Mouse (Mus musculus): ENCODE measurements around the gene Pbx4. TPM values are rescaled to one million over a fixed set of nuclear protein-coding genes. Genes with fewer than 3 reads are reported as not detected.

Pbx4 gene
- polyA plus RNA-seq, 1 experiment from 2014 or later, result 42.5 TPM

DNA sequence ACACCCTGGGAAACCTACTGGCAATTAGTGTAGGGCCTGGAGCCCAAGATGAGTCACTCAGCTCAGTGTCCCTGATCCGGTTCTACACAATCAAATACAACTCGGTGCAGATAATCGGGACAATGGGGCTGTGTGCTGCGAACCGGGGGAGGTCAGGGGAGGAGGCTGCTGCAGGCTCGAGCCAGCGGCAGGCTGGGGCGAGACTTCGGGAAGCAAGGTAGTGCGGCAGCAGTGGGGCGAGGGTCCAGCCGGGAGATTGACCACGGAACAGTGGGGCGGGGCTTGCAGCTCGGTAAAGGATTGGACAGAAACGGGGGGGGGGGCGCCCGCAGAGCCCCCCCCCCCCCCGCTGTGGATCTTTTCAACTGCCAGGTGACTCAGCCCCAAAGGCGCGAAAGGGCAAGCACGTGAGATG, 10.3 kb upstream of the Pbx4 start:
- peak; percentile 68 for DNase-seq (ENCODE audit: low spot score)
- ATAC-seq (ENCODE audit: low FRiP score), result peak; percentile 69
- Histone ChIP-seq H3K4me1 (replicated peaks; ENCODE audit: control insufficient read depth, insufficient read depth, low read length) (peaks cover 8% of the 10 kb centered on the region), H3K27ac (ENCODE audit: low read depth, low read length) (no peak overlapping the region), H3K27me3 (ENCODE audit: control insufficient read depth, insufficient read depth, low read length) (no peaks in the 10 kb centered on the region), H3K36me3 (ENCODE audit: control insufficient read depth, insufficient read depth, low read length) (0 out of 2 replicates have a peak, but pooled peaks cover 2% of the 10 kb centered on the region), H3K9ac (ENCODE audit: low read depth, low read length) (peak overlapping the region; percentile 77), H3K9me3 (ENCODE audit: control insufficient read depth, low read length) (no peaks in the 10 kb centered on the region), H3K4me3 (ENCODE audit: low read depth, low read length) (peak overlapping the region; percentile 57), H3K4me2 (replicated peaks; ENCODE audit: low read depth, low read length) (peak overlapping the region; percentile 92)
- WGBS, result 0% methylated on average over 15 of the region's 22 CpGs

DNA sequence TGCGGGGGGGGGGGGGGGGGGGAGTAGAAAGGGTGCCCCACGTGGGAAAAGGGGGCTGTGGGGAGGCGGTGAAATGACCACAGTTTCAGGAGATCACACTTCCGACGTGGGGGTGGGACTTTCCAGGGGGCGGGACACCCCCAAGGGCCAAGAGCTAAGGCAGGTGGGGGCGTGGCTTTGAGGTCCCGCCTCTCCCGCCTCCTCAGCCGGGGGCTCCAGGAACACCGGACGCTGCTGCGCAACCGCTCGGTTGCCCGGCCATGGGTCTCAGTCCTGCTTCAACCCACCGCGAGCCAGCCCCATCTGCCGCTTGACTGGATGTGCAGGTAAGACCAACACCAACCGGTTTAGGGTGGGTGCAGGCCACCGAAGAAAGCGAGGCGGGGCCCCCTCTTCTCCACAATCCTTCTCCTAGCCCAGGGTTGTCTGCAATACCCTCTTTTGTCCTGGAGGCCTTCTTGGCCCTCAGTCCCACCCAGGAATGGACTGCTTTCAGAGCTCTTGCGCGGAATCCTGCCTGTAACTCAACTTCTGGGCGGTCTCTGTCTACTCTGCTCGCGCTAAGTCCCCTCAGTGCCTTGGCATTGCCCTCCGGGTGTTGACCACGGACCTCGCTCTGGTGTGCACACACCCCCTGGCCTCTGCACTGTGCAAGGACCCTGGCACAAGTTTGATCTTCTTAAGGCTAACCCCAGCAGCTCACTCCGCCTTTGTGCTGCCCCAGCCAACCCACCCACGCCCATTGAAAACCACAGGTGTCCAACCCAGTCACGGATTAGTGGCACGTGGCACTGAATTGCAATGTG, 9.7 kb upstream of the Pbx4 start, which contains the start of gene Lpar2:
Gene Lpar2, plus strand, starts transcription at position 44 of the 806 bp plus-strand sequence.
- Histone ChIP-seq H3K4me2 (replicated peaks; ENCODE audit: low read depth, low read length) (peak within 1 kb of the TSS; percentile 92), H3K27me3 (ENCODE audit: control insufficient read depth, insufficient read depth, low read length) (no peaks in the 10 kb centered on the region), H3K27ac (ENCODE audit: low read depth, low read length) (peak within 1 kb of the TSS; percentile 54), H3K9me3 (ENCODE audit: control insufficient read depth, low read length) (no peaks in the 10 kb centered on the region), H3K36me3 (ENCODE audit: control insufficient read depth, insufficient read depth, low read length) (0 out of 2 replicates have a peak, but pooled peaks cover 2% of the 10 kb centered on the region), H3K4me1 (replicated peaks; ENCODE audit: control insufficient read depth, insufficient read depth, low read length) (peaks cover 8% of the 10 kb centered on the region), H3K9ac (ENCODE audit: low read depth, low read length) (peak within 1 kb of the TSS; percentile 77), H3K4me3 (ENCODE audit: low read depth, low read length) (peak within 1 kb of the TSS; percentile 57)
- WGBS, result 2% methylated on average over 32 of the region's 35 CpGs
- DNase-seq (ENCODE audit: low spot score), result peak; percentile 80
- ATAC-seq (ENCODE audit: low FRiP score), result peak; percentile 84

DNA sequence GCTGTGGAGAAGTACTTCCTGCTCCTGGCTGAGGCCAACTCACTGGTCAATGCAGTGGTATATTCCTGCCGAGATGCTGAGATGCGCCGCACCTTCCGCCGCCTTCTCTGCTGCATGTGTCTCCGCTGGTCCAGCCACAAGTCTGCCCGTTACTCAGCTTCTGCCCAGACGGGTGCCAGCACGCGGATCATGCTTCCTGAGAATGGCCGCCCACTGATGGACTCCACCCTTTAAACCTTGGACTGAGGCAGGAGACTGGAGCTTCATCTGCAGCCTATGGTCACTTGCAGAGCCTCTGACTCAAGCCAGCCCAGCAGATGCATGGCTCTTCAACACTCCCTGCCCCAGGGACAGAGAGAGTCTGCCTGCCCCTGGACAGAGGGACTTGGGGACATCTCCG, 5.9 kb upstream of the Pbx4 start:
- no peak for DNase-seq (ENCODE audit: low spot score)
- Histone ChIP-seq H3K27ac (ENCODE audit: low read depth, low read length) (no peak overlapping the region), H3K9me3 (ENCODE audit: control insufficient read depth, low read length) (no peaks in the 10 kb centered on the region), H3K27me3 (ENCODE audit: control insufficient read depth, insufficient read depth, low read length) (no peaks in the 10 kb centered on the region), H3K4me3 (ENCODE audit: low read depth, low read length) (no peak overlapping the region), H3K4me1 (replicated peaks; ENCODE audit: control insufficient read depth, insufficient read depth, low read length) (peaks cover 8% of the 10 kb centered on the region), H3K36me3 (ENCODE audit: control insufficient read depth, insufficient read depth, low read length) (0 out of 2 replicates have a peak, but pooled peaks cover 2% of the 10 kb centered on the region), H3K4me2 (replicated peaks; ENCODE audit: low read depth, low read length) (no peak overlapping the region), H3K9ac (ENCODE audit: low read depth, low read length) (no peak overlapping the region)
- WGBS, result 93% methylated on average over 12 of the region's 12 CpGs
- ATAC-seq (ENCODE audit: low FRiP score), result no peak

DNA sequence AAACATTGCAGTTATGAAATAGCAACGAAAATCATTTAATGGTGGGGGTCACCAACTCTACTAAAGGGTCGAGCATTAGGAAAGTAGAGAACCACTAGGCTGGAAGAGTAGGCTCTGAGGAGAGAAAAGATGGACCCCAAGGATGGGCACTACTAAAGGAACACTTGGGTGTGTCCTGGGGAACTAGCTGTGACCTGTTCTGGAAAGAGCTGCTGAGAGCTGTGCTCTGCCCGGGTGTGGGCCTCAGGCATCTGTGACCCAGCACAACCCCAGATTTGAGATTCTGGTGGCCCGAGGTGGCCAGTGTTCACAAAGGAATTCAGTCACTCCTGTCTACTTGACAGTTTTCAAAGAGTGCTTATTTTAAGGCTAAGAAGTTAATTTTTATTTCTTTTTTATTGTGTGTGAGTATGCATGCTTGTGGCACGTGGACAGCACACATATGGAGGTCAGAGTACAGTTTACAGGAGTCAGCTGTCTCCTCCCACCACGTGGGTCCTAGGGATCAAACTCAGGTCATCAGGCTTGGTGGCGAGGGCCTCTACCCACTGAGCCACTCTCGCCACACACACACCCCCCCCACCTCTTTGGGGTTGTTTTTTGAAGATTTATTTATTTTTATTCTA, 4.9 kb downstream of the Pbx4 start:
- Histone ChIP-seq H3K4me2 (replicated peaks; ENCODE audit: low read depth, low read length) (no peak overlapping the region), H3K36me3 (ENCODE audit: control insufficient read depth, insufficient read depth, low read length) (0 out of 2 replicates have a peak, but pooled peaks cover 2% of the 10 kb centered on the region), H3K9me3 (ENCODE audit: control insufficient read depth, low read length) (no peaks in the 10 kb centered on the region), H3K4me3 (ENCODE audit: low read depth, low read length) (no peak overlapping the region), H3K9ac (ENCODE audit: low read depth, low read length) (no peak overlapping the region), H3K27me3 (ENCODE audit: control insufficient read depth, insufficient read depth, low read length) (no peaks in the 10 kb centered on the region), H3K27ac (ENCODE audit: low read depth, low read length) (no peak overlapping the region), H3K4me1 (replicated peaks; ENCODE audit: control insufficient read depth, insufficient read depth, low read length) (no peaks in the 10 kb centered on the region)
- no peak for ATAC-seq (ENCODE audit: low FRiP score)
- 84% methylated on average over 8 of the region's 8 CpGs for WGBS
- no peak for DNase-seq (ENCODE audit: low spot score)

DNA sequence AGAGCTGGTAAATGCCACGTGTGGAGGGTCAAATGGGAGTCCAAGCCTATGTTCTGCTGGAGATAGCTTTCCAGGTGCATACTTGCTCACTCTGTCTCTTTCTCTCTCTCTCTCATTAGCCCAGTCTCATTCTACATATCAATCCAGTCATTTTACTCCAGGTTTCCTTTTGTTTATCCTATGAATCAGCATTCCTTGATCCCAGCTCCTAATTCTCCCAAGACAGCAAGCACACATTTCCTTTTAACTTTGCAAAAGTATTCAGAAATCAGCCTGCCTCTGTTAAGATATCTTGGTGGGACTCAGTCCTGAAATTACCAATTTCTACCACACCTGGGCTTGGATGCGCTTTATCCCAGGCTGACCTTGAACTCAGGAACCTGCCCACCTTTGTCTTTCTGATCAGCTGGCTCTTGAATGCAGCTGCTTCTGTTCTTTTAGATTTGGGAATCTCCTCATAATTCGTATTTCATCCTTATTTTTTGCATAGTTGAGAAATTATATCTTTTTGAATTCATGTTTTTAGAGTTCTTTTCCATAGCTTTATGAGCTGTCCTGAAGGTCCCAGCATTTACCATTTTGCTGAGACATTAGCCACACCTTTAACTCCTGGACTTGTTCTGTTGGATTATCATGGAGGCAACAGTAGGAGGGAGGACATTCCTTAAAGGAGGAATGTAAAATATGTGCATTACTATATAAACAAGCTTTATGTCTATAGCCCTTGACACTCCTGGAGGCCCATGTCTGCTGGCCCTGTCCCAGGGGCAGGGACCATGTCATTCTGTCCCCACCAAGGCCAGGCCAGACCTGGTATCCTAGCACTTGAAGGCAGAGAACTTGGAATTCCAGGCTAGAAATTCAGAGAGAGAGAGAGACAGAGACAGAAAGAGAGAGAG, 15.1 kb downstream of the Pbx4 start:
- Histone ChIP-seq H3K27ac (ENCODE audit: low read depth, low read length) (no peak overlapping the region), H3K36me3 (ENCODE audit: control insufficient read depth, insufficient read depth, low read length) (no peaks in the 10 kb centered on the region), H3K9ac (ENCODE audit: low read depth, low read length) (no peak overlapping the region), H3K4me2 (replicated peaks; ENCODE audit: low read depth, low read length) (no peak overlapping the region), H3K27me3 (ENCODE audit: control insufficient read depth, insufficient read depth, low read length) (no peaks in the 10 kb centered on the region), H3K9me3 (ENCODE audit: control insufficient read depth, low read length) (no peaks in the 10 kb centered on the region), H3K4me1 (replicated peaks; ENCODE audit: control insufficient read depth, insufficient read depth, low read length) (no peaks in the 10 kb centered on the region), H3K4me3 (ENCODE audit: low read depth, low read length) (no peak overlapping the region)
- ATAC-seq (ENCODE audit: low FRiP score) (no peak), DNase-seq (ENCODE audit: low spot score) (no peak)
- WGBS, result 76% methylated on average over 3 of the region's 3 CpGs

DNA sequence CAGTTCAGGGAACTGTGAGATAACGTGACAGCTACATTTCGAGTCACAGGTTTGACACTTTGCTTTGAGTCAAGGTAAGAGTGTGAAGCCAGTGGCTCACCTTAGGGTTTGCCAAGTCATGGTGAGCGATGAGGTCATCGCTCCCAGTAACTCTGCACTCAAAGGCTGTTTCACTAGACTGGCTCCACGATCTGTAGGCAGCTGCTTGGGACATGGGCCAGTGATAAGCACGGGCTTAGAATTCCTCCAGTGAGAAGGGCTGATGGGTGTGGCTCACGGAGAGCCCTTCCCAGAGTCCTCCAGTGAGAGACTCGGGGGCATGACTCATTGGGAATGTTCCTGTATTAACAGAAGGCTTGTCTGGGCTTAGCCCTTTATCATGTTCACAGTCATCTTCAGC, 16.7 kb downstream of the Pbx4 start:
- Histone ChIP-seq H3K4me1 (replicated peaks; ENCODE audit: control insufficient read depth, insufficient read depth, low read length) (no peaks in the 10 kb centered on the region), H3K27me3 (ENCODE audit: control insufficient read depth, insufficient read depth, low read length) (no peaks in the 10 kb centered on the region), H3K36me3 (ENCODE audit: control insufficient read depth, insufficient read depth, low read length) (no peaks in the 10 kb centered on the region), H3K4me2 (replicated peaks; ENCODE audit: low read depth, low read length) (no peak overlapping the region), H3K9ac (ENCODE audit: low read depth, low read length) (no peak overlapping the region), H3K4me3 (ENCODE audit: low read depth, low read length) (no peak overlapping the region), H3K27ac (ENCODE audit: low read depth, low read length) (no peak overlapping the region), H3K9me3 (ENCODE audit: control insufficient read depth, low read length) (no peaks in the 10 kb centered on the region)
- no peak for ATAC-seq (ENCODE audit: low FRiP score)
- no peak for DNase-seq (ENCODE audit: low spot score)
- 92% methylated on average over 8 of the region's 8 CpGs for WGBS

DNA sequence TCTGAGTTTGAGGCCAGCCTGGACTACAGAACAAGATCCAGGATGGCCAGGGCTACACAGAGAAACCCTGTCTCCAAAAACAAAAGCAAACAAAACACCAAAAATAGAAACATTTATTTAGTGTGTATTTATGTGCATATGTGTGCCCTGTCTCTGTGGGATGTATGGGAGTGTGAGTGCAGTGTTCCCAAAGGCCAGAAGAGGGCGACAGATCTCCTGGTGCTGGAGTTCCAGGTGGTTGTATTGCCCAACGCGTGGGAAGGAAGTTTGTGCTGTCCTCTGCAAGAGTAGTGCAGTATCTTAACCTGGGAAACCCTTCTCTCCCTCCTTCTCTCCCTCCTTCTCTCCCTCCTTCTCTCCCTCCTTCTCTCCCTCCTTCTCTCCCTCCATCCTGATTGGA, 17.6 kb downstream of the Pbx4 start:
- DNase-seq (ENCODE audit: low spot score), result peak; percentile 20
- no peak for ATAC-seq (ENCODE audit: low FRiP score)

DNA sequence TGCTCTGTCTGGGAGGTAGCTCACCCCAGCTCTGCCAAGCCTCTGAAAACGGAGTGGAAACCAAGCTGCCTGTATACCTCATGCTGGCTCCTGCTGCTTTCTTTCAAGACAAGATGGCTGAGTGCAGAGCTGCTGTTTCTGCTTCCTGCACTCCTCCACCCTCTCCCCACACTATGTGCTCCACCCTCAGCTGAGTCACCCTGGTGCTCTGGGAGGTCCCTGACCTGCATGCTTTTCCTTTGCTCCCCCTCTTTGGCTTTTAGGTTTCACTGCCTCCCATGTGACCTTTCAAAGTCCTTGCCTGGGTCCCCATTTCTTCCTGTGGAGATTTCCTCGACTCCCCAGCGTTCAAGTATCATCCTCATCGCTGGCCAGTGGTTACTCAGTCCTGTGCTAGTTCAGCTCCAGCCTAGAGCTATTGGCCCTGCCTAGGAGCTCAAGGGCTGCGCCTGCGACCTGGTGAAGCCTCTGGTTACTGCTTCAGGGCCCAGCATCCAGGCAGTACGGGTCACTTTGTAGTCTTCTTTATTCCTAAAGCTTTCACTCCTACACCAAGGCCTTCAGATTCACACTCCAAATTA, 18.7 kb downstream of the Pbx4 start:
- Histone ChIP-seq H3K27ac (ENCODE audit: low read depth, low read length) (no peak overlapping the region), H3K4me1 (replicated peaks; ENCODE audit: control insufficient read depth, insufficient read depth, low read length) (no peaks in the 10 kb centered on the region), H3K9me3 (ENCODE audit: control insufficient read depth, low read length) (no peaks in the 10 kb centered on the region), H3K27me3 (ENCODE audit: control insufficient read depth, insufficient read depth, low read length) (no peaks in the 10 kb centered on the region), H3K4me2 (replicated peaks; ENCODE audit: low read depth, low read length) (no peak overlapping the region), H3K36me3 (ENCODE audit: control insufficient read depth, insufficient read depth, low read length) (no peaks in the 10 kb centered on the region), H3K9ac (ENCODE audit: low read depth, low read length) (no peak overlapping the region), H3K4me3 (ENCODE audit: low read depth, low read length) (no peak overlapping the region)
- no peak for ATAC-seq (ENCODE audit: low FRiP score)
- WGBS, result 82% methylated on average over 7 of the region's 7 CpGs
- DNase-seq (ENCODE audit: low spot score), result no peak

More for the DNA sequence above, 17.6 kb downstream of the Pbx4 start:
- H3K4me1 ChIP-seq (replicated peaks; ENCODE audit: control insufficient read depth, insufficient read depth, low read length), result no peaks in the 10 kb centered on the region
- WGBS, result 40% methylated on average over 3 of the region's 3 CpGs
- no peak overlapping the region for H3K4me3 ChIP-seq (ENCODE audit: low read depth, low read length)
- H3K27me3 ChIP-seq (ENCODE audit: control insufficient read depth, insufficient read depth, low read length), result no peaks in the 10 kb centered on the region
- H3K9ac ChIP-seq (ENCODE audit: low read depth, low read length), result no peak overlapping the region
- H3K4me2 ChIP-seq (replicated peaks; ENCODE audit: low read depth, low read length), result no peak overlapping the region
- no peak overlapping the region for H3K27ac ChIP-seq (ENCODE audit: low read depth, low read length)
- no peaks in the 10 kb centered on the region for H3K9me3 ChIP-seq (ENCODE audit: control insufficient read depth, low read length)
- H3K36me3 ChIP-seq (ENCODE audit: control insufficient read depth, insufficient read depth, low read length), result no peaks in the 10 kb centered on the region

All from hindbrain, embryonic 11.5 days (tissue).